Mouse (Mus musculus) bone marrow macrophage, adult 2 months (primary cell): ENCODE results near the gene Ascl3.

ENCODE experiments used
- CTCF ChIP-seq: IDR thresholded peaks from 2 replicates; pipeline ENCODE4 v1.5.1; 2012; ENCODE audit warnings: low read depth, mild to moderate bottlenecking, low read length, moderate library complexity
- POLR2A ChIP-seq: IDR thresholded peaks from 2 replicates; pipeline ENCODE4 v1.6.1; 2012; ENCODE audit warnings: mild to moderate bottlenecking, low read depth, low read length, borderline replicate concordance

- TF ChIP-seq CTCF (no peak), POLR2A (no peak)
Measured at GRCm38 (mm10) chr7:109764009-109764408, 32.5 kb upstream of the Ascl3 start.
